Mouse (Mus musculus) large intestine, adult 2 months (tissue): ENCODE results near the gene Zfp467. TPM values are rescaled to one million over a fixed set of nuclear protein-coding genes. Genes with fewer than 3 reads are reported as not detected.

ENCODE experiments used
- DNase-seq: peaks from one replicate; pipeline ENCODE4 v3.0.0-alpha.2; 2012; ENCODE audit warnings: low read depth, low spot score
- WGBS: fragments of 180-500 bp; shearing (Covaris S2); methylation state at CpG from one replicate; pipeline ENCODE4 v1.1.7; 2018; 5-methylcytosine and 5-hydroxymethylcytosine counted together
- polyA plus RNA-seq: library from polyadenylated mRNA; depleted of rRNA; stranded (reverse); fragments of >200 nt; gene quantifications from 2 replicates; pipeline ENCODE4 v1.2.3, GENCODE M21; 2012; rRNA removed

Zfp467 gene
- polyA plus RNA-seq, 1 experiment: 19.4 TPM

DNA sequence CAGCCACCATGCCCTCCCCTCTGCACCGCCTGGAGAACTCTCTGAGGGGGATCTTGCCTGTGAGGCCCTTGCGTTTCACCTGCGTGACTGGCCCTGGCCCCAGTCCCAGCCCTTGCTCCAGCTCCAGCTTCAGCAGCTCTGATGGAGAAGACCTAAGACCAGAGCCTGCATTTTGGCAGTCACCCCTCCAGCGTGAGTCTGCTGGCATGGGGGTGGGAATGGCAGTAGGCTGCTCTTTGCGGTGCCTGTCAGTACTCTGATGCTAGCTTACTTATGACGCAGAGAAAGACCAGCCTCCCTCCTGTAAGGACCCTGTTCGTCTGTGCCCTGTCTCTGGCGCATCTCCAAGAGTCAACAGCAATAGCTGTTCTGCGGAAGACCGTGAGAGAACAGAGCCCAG, 32.5 kb downstream of the Zfp467 start:
- WGBS: 55% methylated on average over 10 of the region's 10 CpGs

DNA sequence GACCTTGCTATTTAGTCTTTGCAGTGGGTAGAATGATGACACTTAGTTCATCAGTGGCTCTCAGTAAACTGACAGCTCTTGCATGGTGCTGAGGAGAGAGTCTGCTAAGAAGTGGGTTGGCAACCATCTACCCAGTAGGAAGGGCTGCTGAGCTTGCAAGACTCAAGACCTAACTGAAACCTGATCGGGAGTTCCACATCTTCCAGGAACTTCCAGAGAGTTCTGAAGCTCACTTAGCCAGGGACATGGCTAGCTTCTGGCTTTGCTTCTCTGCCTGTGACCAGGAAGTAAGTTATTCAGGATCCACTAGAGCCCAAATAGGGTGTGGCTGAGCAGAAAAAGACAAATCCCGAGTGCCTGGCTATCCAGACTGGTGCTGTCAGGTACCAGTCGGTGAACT, 33.0 kb downstream of the Zfp467 start:
- 36% methylated on average over 3 of the region's 3 CpGs for WGBS
- DNase-seq: no peak

More for the DNA sequence above, 32.5 kb downstream of the Zfp467 start:
- DNase-seq: no peak

DNA sequence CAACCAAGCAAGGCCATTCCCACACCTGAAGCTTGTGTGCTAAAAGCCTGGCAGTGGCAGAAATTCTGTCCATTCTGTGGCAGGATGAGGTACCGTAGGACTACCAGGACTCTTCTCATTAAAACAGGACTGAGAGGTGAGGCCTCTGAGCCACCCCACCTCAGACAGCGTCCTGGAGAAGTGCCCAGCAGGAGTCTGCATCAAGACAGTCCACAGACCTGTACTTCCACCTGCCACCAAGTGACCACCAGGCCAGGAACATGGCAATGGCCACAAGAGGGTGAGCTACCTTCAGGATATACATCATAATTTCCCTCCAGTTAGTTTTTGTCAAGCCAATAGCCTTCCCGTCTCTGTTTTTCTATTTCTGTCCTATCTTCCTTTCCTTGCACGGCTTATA, 33.5 kb downstream of the Zfp467 start:
- no peak for DNase-seq
- WGBS: 77% methylated on average over 4 of the region's 4 CpGs

- peak; percentile 60 for DNase-seq
- WGBS: 58% methylated on average over 6 of the region's 6 CpGs
These were observed 34.2 kb downstream of the Zfp467 start for GRCm38 (mm10) chr6:48411193-48412092.

DNA sequence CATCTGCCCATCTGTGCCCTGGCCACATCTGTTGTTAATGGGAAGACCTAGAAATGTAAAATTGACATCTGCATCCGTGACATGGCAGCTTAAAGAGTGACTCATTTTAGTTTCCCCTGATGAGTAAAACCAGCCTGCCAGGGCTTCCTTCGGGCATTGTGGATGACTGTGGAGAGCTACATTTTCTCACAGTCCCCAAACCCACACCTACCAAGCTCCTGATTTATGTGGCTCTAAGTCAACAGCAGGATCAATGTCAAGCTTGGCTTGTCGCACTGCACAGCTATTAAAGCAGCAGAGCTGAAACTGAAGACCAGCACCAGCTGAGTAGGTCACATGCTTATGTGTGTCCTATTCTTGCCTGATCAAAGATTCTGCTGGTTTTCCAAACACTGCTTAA, 35.1 kb downstream of the Zfp467 start:
- no peak for DNase-seq
- 55% methylated on average over 3 of the region's 3 CpGs for WGBS

- WGBS: 93% methylated on average over 4 of the region's 4 CpGs
- no peak for DNase-seq
These were observed 35.8 kb downstream of the Zfp467 start for GRCm38 (mm10) chr6:48409726-48410343.

DNA sequence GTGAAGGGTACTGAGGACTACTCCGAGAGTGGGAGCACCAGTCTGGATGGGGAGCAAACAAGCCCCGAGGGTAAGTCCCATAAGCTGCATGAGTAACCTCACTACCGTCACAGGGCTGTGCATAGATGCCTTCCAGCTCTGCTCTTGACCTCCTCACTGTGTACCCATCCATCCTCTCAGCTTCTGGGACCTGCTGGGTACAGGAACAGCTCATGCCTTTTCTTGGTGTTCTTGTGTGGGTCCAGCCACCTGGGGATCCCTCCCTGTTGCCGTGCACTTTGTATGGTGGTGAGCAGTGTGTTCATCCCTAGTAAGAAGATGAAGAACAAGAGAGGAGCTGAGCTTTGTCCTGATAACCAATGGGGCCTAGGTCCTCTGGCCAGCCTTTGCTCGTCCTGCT, 41.6 kb downstream of the Zfp467 start:
- WGBS: 92% methylated on average over 5 of the region's 5 CpGs
- no peak for DNase-seq

DNA sequence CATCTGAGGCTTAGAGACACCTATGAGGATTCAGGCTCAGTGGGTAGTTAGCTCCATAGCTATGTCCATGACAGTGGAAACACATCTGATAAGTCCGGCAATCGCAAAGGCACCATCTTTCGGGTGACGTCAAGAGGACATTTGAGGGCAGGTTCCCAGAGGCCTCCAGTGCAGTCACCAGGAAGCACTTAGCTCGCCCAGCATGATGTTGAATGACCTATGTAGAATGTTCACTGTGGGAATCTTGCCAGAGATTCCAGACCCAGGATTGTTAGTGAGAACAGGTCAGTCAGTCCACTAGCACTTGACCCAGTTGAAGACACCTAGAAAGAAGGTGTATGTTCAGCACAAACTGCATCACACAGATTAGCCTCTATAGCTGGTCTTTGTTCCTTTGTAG, 45.7 kb downstream of the Zfp467 start:
- 90% methylated on average over 5 of the region's 5 CpGs for WGBS
- DNase-seq: no peak

DNA sequence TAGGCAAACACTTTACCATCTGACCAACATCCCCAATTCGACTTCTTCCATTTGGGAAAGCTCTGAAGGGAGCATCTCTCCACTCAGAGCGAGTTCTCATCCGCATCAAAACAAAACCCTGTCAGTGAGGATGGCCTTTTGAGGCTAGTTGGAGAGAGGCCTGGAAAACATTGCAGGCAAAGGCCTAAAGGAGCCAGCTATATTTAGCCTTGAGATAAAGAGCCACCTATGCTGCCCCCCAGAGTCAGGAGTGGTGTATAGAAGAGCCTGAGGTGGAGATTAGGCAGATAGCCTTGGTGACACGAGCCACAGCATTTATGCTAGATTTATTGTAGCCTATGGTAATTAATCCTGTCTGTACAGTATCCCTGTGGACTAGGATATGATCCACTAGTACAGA, 48.3 kb downstream of the Zfp467 start:
- DNase-seq: no peak
- 72% methylated on average over 4 of the region's 4 CpGs for WGBS

DNA sequence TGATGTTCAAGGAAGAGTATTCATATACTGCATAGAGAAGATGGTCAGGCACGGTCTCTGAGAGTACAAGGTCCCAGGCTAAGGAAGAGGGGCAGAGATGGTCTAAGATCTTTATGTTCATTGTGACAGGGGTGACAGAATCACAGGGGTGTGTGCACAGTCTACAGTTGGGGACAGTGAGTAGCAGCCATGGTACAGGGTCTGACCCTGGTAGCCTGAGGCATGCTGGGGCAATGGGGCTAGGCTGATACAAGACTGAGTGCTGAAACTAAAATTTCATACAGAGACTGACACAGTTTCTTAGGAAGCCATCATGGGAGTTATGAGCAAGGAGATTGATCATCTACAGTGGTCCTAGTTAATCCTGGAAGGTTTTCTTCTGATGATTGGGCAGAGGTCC, 48.9 kb downstream of the Zfp467 start:
- whole genome bisulfite sequencing: 100% methylated on average over 1 of the region's 1 CpGs
- DNase-seq: no peak

DNA sequence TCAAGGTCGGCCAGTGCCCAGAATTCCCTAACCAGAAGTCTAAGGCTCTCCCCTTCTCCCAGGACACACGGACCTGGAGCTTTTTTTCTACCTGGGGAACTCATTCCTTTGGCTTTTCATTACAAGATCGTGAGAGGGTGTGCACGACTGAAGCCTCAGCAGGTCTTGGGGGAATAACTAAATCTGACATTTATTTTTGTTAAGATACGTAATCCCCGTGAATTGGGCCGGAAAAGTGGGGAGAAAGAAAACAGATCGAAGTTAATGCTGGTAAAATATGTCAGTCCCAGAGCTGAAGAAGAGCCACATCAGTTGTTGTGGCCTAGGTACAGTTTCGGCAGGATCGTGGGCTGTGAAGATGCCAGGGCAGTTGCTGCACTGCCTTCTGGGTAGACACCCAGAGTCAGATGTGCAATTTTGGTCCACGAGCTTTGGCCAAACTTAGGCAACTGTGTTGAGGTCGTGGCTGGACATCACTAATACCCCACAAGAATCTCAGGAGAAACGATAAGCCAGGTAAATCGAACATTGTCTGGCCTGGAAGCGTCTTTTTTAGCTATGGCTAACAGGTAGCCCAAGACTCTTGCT, 49.5 kb downstream of the Zfp467 start:
- 36% methylated on average over 15 of the region's 15 CpGs for WGBS
- no peak for DNase-seq

- DNase-seq: peak; percentile 55
- WGBS: 2% methylated on average over 65 of the region's 65 CpGs
These were observed 50.3 kb downstream of the Zfp467 start, which contains the start of gene Krba1 for GRCm38 (mm10) chr6:48395105-48396007. Krba1 (plus strand) TSS chr6:48395586.

GRCm38 (mm10) chr6:48393811-48394210, 51.8 kb downstream of the Zfp467 start:
- DNase-seq: no peak

DNA sequence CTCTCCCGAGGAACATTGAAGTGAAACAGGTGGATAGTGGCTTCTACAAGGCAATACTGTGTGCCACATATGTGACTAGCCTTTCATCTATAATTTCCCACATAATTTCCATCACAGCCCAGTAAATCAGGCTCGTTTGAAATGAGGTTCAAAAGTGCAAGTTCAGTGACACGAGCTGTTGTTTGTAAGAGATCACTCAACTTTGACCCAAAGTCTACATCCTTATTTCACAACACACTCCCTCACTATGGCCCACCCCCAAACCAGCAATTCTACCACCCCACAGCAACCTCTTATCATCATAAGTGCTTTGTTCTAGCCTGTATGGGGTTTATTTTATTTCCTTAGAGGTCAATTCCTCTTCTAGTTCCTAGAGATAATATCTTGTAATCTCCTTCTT, 57.4 kb downstream of the Zfp467 start:
- WGBS: 27% methylated on average over 3 of the region's 3 CpGs
- no peak for DNase-seq

Other genes with a start within 250 kb of the Zfp467 start
- 11.4 and 11.6 TPM in 2 replicates for gene Krba1, start 50.2 kb downstream of the Zfp467 start, polyA plus RNA-seq
- gene Sspo, start 2.4 kb upstream of the Zfp467 start, polyA plus RNA-seq: 1.0 and 1.1 TPM in 2 replicates
- 41.1 and 45.9 TPM in 2 replicates for gene Atp6v0e2, start 91.8 kb upstream of the Zfp467 start, polyA plus RNA-seq
- gene Lrrc61, start 109.0 kb upstream of the Zfp467 start, polyA plus RNA-seq: 12.1 and 17.2 TPM in 2 replicates
- gene Rarres2, start 127.0 kb upstream of the Zfp467 start, polyA plus RNA-seq: 80.9 and 95.3 TPM in 2 replicates
- not detected in 2 replicates for gene Gm45021, start 143.8 kb upstream of the Zfp467 start, polyA plus RNA-seq
- 8.5 and 9.5 TPM in 2 replicates for gene Repin1, start 148.1 kb upstream of the Zfp467 start, polyA plus RNA-seq
- gene Gm44965, start 148.1 kb upstream of the Zfp467 start, polyA plus RNA-seq: not detected in 2 replicates
- 1.6 and 1.9 TPM in 2 replicates for gene Zfp775, start 156.2 kb upstream of the Zfp467 start, polyA plus RNA-seq
- 0.52 and 0.63 TPM in 2 replicates for gene AI854703, start 180.9 kb upstream of the Zfp467 start, polyA plus RNA-seq
- 2.6 and 4.5 TPM in 2 replicates for gene Gimap8, start 201.4 kb upstream of the Zfp467 start, polyA plus RNA-seq
- gene Gimap9, start 230.3 kb upstream of the Zfp467 start, polyA plus RNA-seq: 5.6 and 8.2 TPM in 2 replicates
- gene Gimap4, start 238.7 kb upstream of the Zfp467 start, polyA plus RNA-seq: 20.7 and 24.6 TPM in 2 replicates